Mouse (Mus musculus): ENCODE measurements at regions not wholly inside any gene's neighbourhood (a gene's known extent, or its start where the extent isn't known, plus 50 kb on each side); places are given as distances from the start of the nearest gene placed in this dataset.

DNA sequence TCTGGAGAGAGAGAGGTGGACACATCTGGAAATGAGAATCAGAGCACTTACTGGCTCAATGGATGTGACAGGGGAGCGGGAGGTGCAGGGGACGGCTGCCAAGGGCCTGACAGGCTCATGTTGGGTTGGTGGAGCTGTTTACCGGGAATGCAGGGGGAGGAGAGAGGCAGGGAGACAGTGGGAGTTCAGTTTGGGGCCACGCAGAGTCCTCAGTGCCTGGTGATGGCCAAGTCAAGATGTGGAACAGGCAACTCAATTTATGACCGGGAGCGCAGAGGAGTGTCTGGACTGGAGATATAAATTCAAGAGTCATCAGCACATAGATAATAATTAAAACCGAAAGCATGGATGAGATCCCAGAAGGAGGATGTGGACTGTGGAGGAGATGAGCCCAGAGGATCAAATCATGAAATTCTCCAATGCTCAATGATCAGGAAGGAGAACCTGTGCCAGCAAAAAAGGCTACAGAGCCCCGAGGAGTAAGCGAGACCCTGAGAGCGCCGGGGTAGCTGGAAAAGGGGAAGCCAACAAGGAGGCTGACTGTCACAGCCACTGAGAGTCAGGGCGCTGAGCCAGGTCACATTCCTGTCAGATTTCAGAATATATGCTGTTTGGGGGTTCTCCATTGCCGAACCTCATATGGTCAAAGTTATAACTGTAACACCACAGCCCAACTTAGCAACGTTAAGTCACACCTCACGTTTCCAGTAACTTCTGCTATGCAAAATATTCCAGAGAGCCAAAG is 358.0 kb upstream of the Npvf start:
- DNase-seq (ENCODE audit: low spot score): peak; percentile 25

- no peak for DNase-seq (ENCODE audit: low spot score)
Measured at GRCm38 (mm10) chr6:51015735-51016134, 361.5 kb upstream of the Npvf start.

- no peak for DNase-seq (ENCODE audit: low spot score)
Measured at GRCm38 (mm10) chr6:51016441-51017070, 362.3 kb upstream of the Npvf start.

DNA sequence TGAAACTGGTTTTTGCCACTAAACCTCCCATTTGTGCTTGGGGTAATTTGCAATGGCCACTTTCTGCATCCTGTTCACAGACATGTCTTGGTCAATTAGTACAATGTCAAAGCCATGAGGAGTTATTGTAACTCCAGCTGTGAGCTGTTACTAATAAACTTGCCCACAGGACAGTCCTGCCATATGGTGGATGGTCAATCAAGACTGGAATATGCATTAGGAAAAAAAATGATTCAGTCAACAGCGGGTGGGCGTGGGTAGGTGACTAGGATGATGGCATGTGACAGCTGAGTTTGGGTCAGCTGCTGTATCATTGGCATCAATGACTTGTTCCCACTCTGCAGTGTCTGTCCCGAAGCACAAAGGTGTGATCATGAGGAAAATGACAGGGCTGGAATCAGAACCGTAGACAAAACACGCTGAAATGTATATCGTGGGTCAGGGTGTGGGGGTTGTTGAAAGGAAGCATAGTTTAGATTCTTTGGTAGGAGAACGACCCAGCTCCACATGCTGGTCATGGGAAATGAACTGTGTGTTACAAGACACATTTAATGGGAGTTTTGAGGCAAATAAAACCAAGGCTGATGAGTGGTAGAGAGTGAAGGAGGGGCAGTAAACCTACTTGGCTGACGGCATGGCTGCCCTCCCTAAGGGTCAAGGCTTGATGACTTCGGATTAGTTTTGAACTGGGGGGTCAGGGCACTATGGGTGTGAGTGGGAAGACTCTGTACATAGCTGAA is 363.2 kb upstream of the Npvf start:
- no peak for DNase-seq (ENCODE audit: low spot score)

DNA sequence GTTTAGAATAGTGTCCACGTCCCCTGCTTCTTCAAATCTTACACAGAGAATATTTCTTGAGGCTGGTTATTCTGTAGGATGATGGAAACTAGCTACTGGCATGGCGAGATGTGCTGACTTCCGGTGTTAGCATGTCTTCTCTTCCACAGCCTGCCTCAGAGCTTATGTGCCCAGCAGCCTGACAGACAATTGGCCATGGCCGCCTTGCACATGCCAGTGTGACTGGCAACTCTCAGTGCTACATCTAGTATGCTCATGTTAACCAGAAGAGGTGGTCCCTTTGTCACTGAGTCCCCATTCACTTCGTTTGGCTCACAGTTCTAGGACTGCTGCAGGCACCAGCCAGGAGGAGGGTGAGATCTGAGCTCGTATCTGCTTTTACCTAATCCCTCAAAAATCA is 367.0 kb upstream of the Npvf start:
- no peak for DNase-seq (ENCODE audit: low spot score)

DNA sequence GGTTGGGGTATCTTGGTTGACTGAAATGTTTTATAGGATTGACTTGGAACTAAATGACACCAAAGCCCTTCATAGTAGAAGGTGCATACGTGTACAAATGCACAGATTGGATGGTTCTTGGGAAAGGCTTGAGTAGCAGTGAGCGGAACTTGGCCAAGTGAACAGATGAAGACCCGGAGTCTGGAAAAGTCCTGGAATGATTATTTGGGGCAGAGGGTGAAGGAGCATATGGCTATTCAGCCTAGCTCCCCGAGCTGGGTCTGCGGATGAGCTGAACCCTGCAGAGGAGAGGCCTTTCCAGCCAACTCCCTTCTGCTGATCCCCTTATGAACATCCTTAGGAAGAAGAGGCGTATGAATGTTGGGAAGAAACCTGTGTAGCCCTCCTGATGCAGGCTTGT is 369.1 kb upstream of the Npvf start:
- DNase-seq (ENCODE audit: low spot score): no peak

GRCm38 (mm10) chr6:51024756-51025155 is 370.5 kb upstream of the Npvf start:
- DNase-seq (ENCODE audit: low spot score): no peak

- no peak for DNase-seq (ENCODE audit: low spot score)
Measured at GRCm38 (mm10) chr6:51025411-51025810, 371.2 kb upstream of the Npvf start.

DNA sequence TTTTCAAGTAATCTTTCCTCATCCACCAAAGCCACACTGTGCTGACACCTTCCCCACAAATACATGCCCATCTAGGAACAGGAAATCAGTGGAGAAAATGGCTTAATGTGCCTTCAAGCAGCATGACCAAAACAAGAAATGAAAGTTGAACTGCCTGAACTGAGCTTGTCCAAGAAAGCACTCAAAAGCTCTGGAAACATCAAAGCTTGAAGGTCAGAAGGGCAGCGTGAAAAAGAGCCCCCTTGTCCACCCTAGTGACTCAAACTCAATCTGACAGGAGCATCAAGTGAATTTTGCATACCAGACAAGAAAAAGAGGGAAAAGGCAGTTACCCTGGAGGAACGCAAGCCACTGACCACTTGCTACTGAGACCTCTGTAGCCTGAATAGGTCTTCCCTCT is 373.1 kb upstream of the Npvf start:
- no peak for DNase-seq (ENCODE audit: low spot score)

GRCm38 (mm10) chr6:51029516-51029915 is 375.3 kb upstream of the Npvf start:
- DNase-seq (ENCODE audit: low spot score): no peak

GRCm38 (mm10) chr6:51029953-51030352 is 375.7 kb upstream of the Npvf start:
- DNase-seq (ENCODE audit: low spot score): no peak

- DNase-seq (ENCODE audit: low spot score): no peak
Measured at GRCm38 (mm10) chr6:51033835-51034234, 379.6 kb upstream of the Npvf start.

DNA sequence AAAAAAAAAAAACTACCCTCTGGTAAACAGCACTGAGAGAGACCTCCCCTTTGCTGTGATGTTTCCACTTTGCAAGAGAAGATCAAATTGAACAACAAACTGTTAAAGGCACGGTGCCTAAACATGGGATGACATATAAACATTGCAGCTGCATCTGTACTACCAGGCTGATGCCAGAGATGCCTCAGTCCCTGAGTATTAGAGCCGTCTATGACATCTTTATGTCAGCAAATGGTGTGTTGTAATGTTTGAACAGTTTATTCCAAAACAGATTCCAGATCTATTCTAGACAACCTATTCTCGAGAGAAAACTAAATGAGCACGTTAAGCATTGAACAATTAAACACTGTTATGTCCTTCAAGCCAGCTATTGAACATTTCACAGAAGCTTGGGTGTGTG is 381.8 kb upstream of the Npvf start:
- no peak for DNase-seq (ENCODE audit: low spot score)

DNA sequence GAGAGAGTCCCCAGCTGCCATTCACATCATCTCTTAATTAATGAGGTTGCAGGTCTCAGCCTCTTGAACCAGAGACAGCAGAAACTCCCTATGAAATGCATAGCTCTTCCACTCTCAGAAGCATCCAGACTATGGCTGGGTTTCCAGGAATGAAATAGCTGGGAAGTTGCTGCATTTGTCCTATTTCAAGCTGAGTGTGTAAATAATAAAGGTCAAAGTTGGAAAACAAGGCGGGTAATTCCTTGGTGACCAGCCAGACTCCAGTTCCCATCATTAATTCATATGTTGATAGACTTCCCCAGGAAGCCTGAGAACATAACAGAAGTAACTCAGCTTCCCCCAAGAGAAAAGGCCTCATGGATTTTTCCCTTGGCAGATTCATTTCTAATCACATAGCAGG is 382.3 kb upstream of the Npvf start:
- no peak for DNase-seq (ENCODE audit: low spot score)

GRCm38 (mm10) chr6:51036956-51037355 is 382.7 kb upstream of the Npvf start:
- no peak for DNase-seq (ENCODE audit: low spot score)

- no peak for DNase-seq (ENCODE audit: low spot score)
Measured at GRCm38 (mm10) chr6:51039486-51040180, 385.4 kb upstream of the Npvf start.

DNA sequence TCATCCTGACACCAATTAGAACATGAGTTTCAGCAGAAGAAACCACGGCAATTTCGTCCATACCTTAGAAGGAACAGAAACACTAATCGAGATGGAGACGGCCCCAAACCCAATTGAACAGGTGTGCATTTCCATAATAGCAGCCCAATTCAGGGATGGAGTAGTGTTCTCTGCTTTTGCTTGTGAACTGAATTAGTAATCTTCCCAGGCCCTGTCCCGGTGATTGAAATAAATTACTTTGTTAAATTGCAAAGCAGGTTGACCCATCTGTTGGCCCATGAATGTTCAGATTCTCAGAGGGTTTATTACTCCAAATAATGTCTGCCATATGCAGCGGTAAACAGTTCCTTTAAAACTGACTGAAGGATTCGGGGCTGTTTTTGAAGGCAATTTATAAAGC is 388.5 kb upstream of the Nfe2l3 start:
- no peak for DNase-seq (ENCODE audit: low spot score)

- DNase-seq (ENCODE audit: low spot score): no peak
Measured at GRCm38 (mm10) chr6:51044873-51045272, 387.6 kb upstream of the Nfe2l3 start.

DNA sequence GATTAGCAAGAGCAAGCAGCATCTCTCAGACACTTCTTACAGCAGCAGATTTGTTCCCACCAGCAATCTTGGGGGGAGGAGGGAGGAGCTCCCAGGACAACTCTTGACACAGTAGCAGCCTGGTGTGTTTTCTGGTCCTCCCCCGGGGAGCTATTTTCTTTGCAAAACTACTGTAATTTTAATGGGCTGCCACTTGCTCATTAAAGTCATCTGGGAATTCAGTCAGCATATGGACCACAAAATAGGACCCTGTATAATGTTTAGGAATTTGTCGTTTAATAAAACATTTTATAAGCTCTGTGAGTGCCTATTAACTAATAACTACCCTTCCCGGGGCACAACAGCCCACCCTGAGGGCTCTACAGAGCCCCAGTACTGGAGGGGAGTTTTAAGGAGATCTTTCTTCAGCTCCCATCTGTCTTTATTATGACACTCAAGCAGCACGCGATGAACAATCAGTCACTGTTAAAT is 380.0 kb upstream of the Nfe2l3 start:
- no peak for DNase-seq (ENCODE audit: low spot score)

DNA sequence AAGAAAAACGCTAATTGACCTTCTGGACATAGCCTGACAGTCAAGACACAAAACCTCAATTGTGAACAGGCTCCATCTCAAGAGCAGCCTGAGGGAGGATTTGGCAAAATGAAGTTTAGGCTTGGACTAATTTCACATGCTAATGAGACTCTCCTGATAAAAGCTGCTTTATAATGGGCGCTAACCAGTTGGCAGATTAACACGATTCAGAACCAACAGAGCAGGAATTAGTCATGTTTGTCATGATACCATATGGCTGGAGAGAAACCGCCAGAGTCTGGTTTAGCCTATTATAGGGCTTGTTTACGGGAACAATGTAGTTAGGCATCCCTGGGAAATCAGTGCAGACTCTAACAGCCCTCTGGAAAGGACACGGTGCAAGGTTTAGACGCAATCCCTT is 375.2 kb upstream of the Nfe2l3 start:
- no peak for DNase-seq (ENCODE audit: low spot score)

DNA sequence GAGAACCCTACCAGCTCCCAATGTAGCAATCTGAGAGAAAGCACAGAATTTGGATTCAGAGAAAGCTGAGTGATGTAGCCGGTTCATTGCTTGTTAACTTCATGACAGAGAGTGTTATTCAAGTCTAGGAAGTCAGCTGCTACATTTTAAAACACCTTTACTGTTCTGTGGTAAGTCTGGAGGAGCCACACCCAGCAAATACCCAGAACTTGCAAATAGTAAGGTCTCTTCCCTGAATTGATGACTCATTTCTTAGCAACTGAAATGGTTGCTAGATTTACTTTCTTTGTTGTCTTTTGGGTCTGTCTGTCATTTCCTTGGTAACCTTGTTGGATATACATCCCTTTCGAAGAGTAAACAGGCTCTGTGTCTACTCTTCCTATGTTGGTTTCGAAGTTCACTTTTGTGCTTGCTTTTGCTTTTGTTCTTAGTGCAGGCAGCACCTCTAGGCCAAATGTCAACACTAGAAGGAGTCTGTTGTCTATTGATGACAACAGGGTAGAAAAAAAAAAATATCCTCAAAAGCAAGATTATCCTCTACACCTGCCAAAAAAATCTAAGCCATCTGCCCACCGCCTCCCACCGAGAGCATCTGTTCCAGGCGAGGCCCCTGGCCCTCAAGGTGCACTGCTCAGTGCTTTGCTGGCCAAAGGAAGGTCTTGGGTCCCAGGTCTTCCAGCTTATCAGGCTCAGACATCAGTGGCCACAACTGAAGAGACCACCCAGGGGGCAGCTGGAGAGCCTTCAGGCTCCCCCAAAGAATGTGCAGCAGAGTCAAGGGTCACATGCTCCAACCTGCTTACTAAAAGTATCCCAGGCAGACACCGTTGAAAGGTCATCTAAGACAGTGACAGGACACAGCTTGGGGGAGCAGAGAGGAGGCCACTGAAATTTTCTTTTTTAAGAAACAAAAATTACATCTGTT is 372.3 kb upstream of the Nfe2l3 start:
- no peak for DNase-seq (ENCODE audit: low spot score)
